8 mouse cellular contexts compared by ENCODE assay signal in genomic region chr5:21055820-21056531, GRCm38 (mm10). TPM values are rescaled to one million over a fixed set of nuclear protein-coding genes. Genes with fewer than 3 reads are reported as not detected.
A peak's percentile ranks its signal among the peaks of the same experiment; 100 is the strongest.
DNase-seq lines count a peak whose midpoint lies in the region; ATAC-seq and TF ChIP-seq lines count a peak whose summit lies in the region.

Gene Ptpn12 (minus strand): TSS chr5:21055911.

- WGBS in forebrain, embryonic 10.5 days, result under 1% methylated on average over 73 of the region's 73 CpGs
- WGBS in heart, embryonic 15.5 days, result under 1% methylated on average over 44 of the region's 73 CpGs
- under 1% methylated on average over 59 of the region's 73 CpGs for WGBS in liver, embryonic 14.5 days (ENCODE audit: insufficient replicate concordance)
- WGBS in neural tube, embryonic 11.5 days, result 2% methylated on average over 42 of the region's 73 CpGs
- under 1% methylated on average over 45 of the region's 73 CpGs for WGBS in stomach, postnatal 0 days

- peak; percentile 54 for TF ChIP-seq CTCF in liver, embryonic 14.5 days (IDR thresholded peaks at IDR 0.05; ENCODE audit: low read depth)
- peak; percentile 63 for TF ChIP-seq CTCF in stomach, postnatal 0 days (IDR thresholded peaks at IDR 0.05; ENCODE audit: low read depth)

- H3K27ac ChIP-seq in forebrain, embryonic 10.5 days, result peak within 1 kb of the TSS; percentile 99
- H3K27ac ChIP-seq in heart, embryonic 15.5 days, result peak within 1 kb of the TSS; percentile 92
- peak within 1 kb of the TSS; percentile 89 for H3K27ac ChIP-seq in liver, embryonic 14.5 days
- peak within 1 kb of the TSS; percentile 100 for H3K27ac ChIP-seq in neural tube, embryonic 11.5 days (ENCODE audit: low read depth, low read length)
- peak within 1 kb of the TSS; percentile 98 for H3K27ac ChIP-seq in stomach, postnatal 0 days (replicated peaks)

- H3K4me2 ChIP-seq in heart, embryonic 15.5 days, result peak within 1 kb of the TSS; percentile 66
- H3K4me2 ChIP-seq in liver, embryonic 14.5 days (ENCODE audit: low read depth), result peak within 1 kb of the TSS; percentile 85
- H3K4me2 ChIP-seq in neural tube, embryonic 11.5 days (ENCODE audit: low read depth), result peak within 1 kb of the TSS; percentile 48
- H3K4me2 ChIP-seq in stomach, postnatal 0 days (replicated peaks; ENCODE audit: low read depth), result peak within 1 kb of the TSS; percentile 72

- DNase-seq in c-Kit-negative CD71-positive TER-119-positive erythroid progenitor cells, embryonic 14.5 days (ENCODE audit: low read depth, low spot score), result peak; percentile 88
- DNase-seq in forebrain, embryonic 10.5 days (ENCODE audit: extremely low spot score, low spot score), result peak; percentile 95
- DNase-seq in kidney, postnatal 25 days, result peak; percentile 98 to 99
- peak; percentile 87 to 88 (median 87) for DNase-seq in liver, embryonic 14.5 days (ENCODE audit: low read depth in 3 of 3, low spot score in 3 of 3)
- DNase-seq in neural tube, embryonic 11.5 days (ENCODE audit: low spot score), result peak; percentile 97
- DNase-seq in stomach, postnatal 0 days (ENCODE audit: low spot score), result peak; percentile 97

- no peaks in the 10 kb centered on the region for H3K27me3 ChIP-seq in forebrain, embryonic 10.5 days (ENCODE audit: poor library complexity, severe bottlenecking)
- H3K27me3 ChIP-seq in heart, embryonic 15.5 days, result no peaks in the 10 kb centered on the region
- no peaks in the 10 kb centered on the region for H3K27me3 ChIP-seq in liver, embryonic 14.5 days (ENCODE audit: control insufficient read depth, insufficient read depth, low read length)
- no peaks in the 10 kb centered on the region for H3K27me3 ChIP-seq in neural tube, embryonic 11.5 days (ENCODE audit: control insufficient read depth, insufficient read depth, low read length)
- H3K27me3 ChIP-seq in stomach, postnatal 0 days (ENCODE audit: control insufficient read depth, insufficient read depth, low read length), result no peaks in the 10 kb centered on the region

- H3K9ac ChIP-seq in heart, embryonic 15.5 days, result peak within 1 kb of the TSS; percentile 72
- H3K9ac ChIP-seq in liver, embryonic 14.5 days (replicated peaks), result peak within 1 kb of the TSS; percentile 99
- H3K9ac ChIP-seq in neural tube, embryonic 11.5 days (ENCODE audit: low read length), result peak within 1 kb of the TSS; percentile 98
- peak within 1 kb of the TSS; percentile 93 for H3K9ac ChIP-seq in stomach, postnatal 0 days (ENCODE audit: low read length)

- ATAC-seq in CD4-positive, CD25-positive, alpha-beta regulatory T cell, adult 4 months, result peak; percentile 80
- ATAC-seq in heart, embryonic 15.5 days (replicated peaks; ENCODE audit: insufficient number of reproducible peaks, insufficient read depth, low FRiP score, low read depth), result peak; percentile 94
- ATAC-seq in liver, embryonic 14.5 days (ENCODE audit: insufficient read depth), result peak; percentile 91
- peak; percentile 94 for ATAC-seq in neural tube, embryonic 11.5 days (ENCODE audit: insufficient read depth, low FRiP score, low TSS enrichment)
- ATAC-seq in stomach, postnatal 0 days (ENCODE audit: low FRiP score, low TSS enrichment), result peak; percentile 97

- peaks cover 24% of the 10 kb centered on the region for H3K4me1 ChIP-seq in forebrain, embryonic 10.5 days
- peaks cover 20% of the 10 kb centered on the region for H3K4me1 ChIP-seq in heart, embryonic 15.5 days (replicated peaks)
- peaks cover 21% of the 10 kb centered on the region in 2 experiments for H3K4me1 ChIP-seq in liver, embryonic 14.5 days (replicated peaks; ENCODE audit: control insufficient read depth in 2 of 2, insufficient read depth in 2 of 2, low read length in 1 of 2)
- H3K4me1 ChIP-seq in neural tube, embryonic 11.5 days (ENCODE audit: control insufficient read depth, insufficient read depth, low read length), result peaks cover 5% of the 10 kb centered on the region; the same call in 1 of the 2 replicates
- no peaks in the 10 kb centered on the region for H3K4me1 ChIP-seq in stomach, postnatal 0 days (replicated peaks; ENCODE audit: control insufficient read depth, insufficient read depth)

- no peaks in the 10 kb centered on the region for H3K9me3 ChIP-seq in forebrain, embryonic 10.5 days
- H3K9me3 ChIP-seq in heart, embryonic 15.5 days (replicated peaks), result no peaks in the 10 kb centered on the region
- H3K9me3 ChIP-seq in liver, embryonic 14.5 days (ENCODE audit: control insufficient read depth, low read length), result no peaks in the 10 kb centered on the region
- H3K9me3 ChIP-seq in neural tube, embryonic 11.5 days (ENCODE audit: control insufficient read depth, low read length), result no peaks in the 10 kb centered on the region
- H3K9me3 ChIP-seq in stomach, postnatal 0 days (ENCODE audit: control insufficient read depth, low read length), result no peaks in the 10 kb centered on the region

- 0 out of 2 replicates have a peak, but pooled peaks cover 2% of the 10 kb centered on the region for H3K36me3 ChIP-seq in forebrain, embryonic 10.5 days (replicated peaks)
- no peaks in the 10 kb centered on the region for H3K36me3 ChIP-seq in heart, embryonic 15.5 days
- H3K36me3 ChIP-seq in liver, embryonic 14.5 days (replicated peaks; ENCODE audit: control insufficient read depth, insufficient read depth, low read depth), result no peaks in the 10 kb centered on the region
- no peaks in the 10 kb centered on the region for H3K36me3 ChIP-seq in neural tube, embryonic 11.5 days (ENCODE audit: control insufficient read depth, insufficient read depth, low read length)
- H3K36me3 ChIP-seq in stomach, postnatal 0 days (ENCODE audit: control insufficient read depth, insufficient read depth, low read length), result no peaks in the 10 kb centered on the region

- peak within 1 kb of the TSS; percentile 94 for H3K4me3 ChIP-seq in forebrain, embryonic 10.5 days
- peak within 1 kb of the TSS; percentile 64 for H3K4me3 ChIP-seq in heart, embryonic 15.5 days
- H3K4me3 ChIP-seq in liver, embryonic 14.5 days (ENCODE audit: insufficient read depth in 1 of 2, low read depth in 2 of 2, low read length in 2 of 2), result peak within 1 kb of the TSS; percentile 97 to 100
- H3K4me3 ChIP-seq in neural tube, embryonic 11.5 days (ENCODE audit: low read depth, low read length), result peak within 1 kb of the TSS; percentile 93
- peak within 1 kb of the TSS; percentile 95 for H3K4me3 ChIP-seq in stomach, postnatal 0 days (ENCODE audit: low read depth, low read length)

- no peak for TF ChIP-seq EP300 in liver, embryonic 14.5 days (IDR thresholded peaks at IDR 0.05; ENCODE audit: low read depth)
- no peak for TF ChIP-seq EP300 in stomach, postnatal 0 days (optimal IDR thresholded peaks at IDR 0.05)

RNA-seq across cellular contexts. Expression of gene Ptpn12, which starts in this region (rescaled TPM):
- 10 to 100 TPM in 1 of 2 experiments, 1 to 10 TPM in 1; 8.1 to 10.0 TPM for polyA plus RNA-seq in CD4-positive, CD25-positive, alpha-beta regulatory T cell, adult 4 months (2017; shearing (Covaris generic))
- 23.6 and 24.5 TPM in 2 replicates for polyA plus RNA-seq in forebrain, embryonic 10.5 days (2016; fragmentation: Nextera tagmentation; extraction: Ambion mirVana)
- polyA plus RNA-seq in heart, embryonic 15.5 days (2015; fragmentation: Nextera tagmentation; extraction: Ambion mirVana), result 15.3 and 16.0 TPM in 2 replicates
- polyA plus RNA-seq in liver, embryonic 14.5 days (2012; rRNA removed), result 12.5 and 18.6 TPM in 2 replicates
- 14.4 and 15.0 TPM in 2 replicates for polyA plus RNA-seq in liver, embryonic 14.5 days (2014; fragmentation: Nextera tagmentation; extraction: Ambion mirVana)
- polyA plus RNA-seq in neural tube, embryonic 11.5 days (2014; fragmentation: Nextera tagmentation; extraction: Ambion mirVana), result 23.6 and 25.9 TPM in 2 replicates
- 8.7 and 8.8 TPM in 2 replicates for polyA plus RNA-seq in stomach, postnatal 0 days (2015; fragmentation: Nextera tagmentation; extraction: Ambion mirVana)

Comparison
In these comparisons a context has a peak if more than half of its experiments do, and no peak if none do; other contexts are left out.
1. Peak in every context shown above with its lines: DNase-seq, ATAC-seq, H3K4me3 ChIP-seq and H3K27ac ChIP-seq.